Mouse (Mus musculus): Measurements from ENCODE around the gene Glo1.

DNA sequence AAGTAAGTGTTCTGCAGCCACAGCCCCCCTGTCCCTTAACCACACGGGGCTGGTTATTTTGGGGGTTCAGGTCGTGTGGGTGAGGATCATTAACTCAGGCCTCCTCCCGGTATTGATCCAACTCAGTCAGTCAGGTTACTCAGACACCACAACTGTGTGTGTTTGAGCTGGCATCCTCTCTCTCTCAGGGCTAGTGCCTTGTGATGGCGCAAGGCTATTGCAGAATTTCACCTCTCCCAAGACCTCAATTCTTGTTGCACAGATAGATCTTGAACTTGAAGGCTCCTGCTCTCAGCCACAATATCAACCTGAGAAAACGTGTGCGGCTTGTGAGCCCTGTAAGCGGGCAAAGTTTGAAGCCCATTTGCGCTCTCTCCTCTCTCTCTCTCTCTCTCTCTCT lies 35.5 kb upstream of the Glo1 start:
- no peak for TF ChIP-seq GATA1 (IDR thresholded peaks at IDR 0.05; ENCODE audit: low read length)
- no peak for TF ChIP-seq TAL1 (IDR thresholded peaks at IDR 0.05; ENCODE audit: low read length)

Data from erythroblast, embryonic 14.5 days (primary cell).